Mouse (Mus musculus) stomach, postnatal 0 days (tissue): Measurements from ENCODE around the gene Zfp36l2. TPM values are rescaled to one million over a fixed set of nuclear protein-coding genes. Genes with fewer than 3 reads are reported as not detected.
A peak's percentile ranks its signal among the peaks of the same experiment; 100 is the strongest.

Source experiments
- ATAC-seq: fragments of 200-750 bp; cut with Nextera tagmentation; 2 replicates; pipeline ENCODE4 v1.8.0; 2017; ENCODE audit not compliant: low FRiP score, low TSS enrichment
- DNase-seq: peaks from one replicate; pipeline ENCODE4 v3.0.0-alpha.2; 2016; ENCODE audit warnings: low spot score
- H3K27ac ChIP-seq: fragments of 300-500 bp; sonication (generic); replicated peaks from 2 replicates; pipeline ENCODE4 v1.5.1; 2014; ENCODE audit warnings: mild to moderate bottlenecking, control low read depth
- H3K27me3 ChIP-seq: fragments of 300-500 bp; sonication (generic); 2 replicates; pipeline ENCODE4 v1.6.1; 2014; ENCODE audit warnings: low read length; ENCODE audit not compliant: control insufficient read depth, insufficient read depth
- H3K36me3 ChIP-seq: fragments of 300-500 bp; sonication (generic); 2 replicates; pipeline ENCODE4 v1.6.1; 2014; ENCODE audit warnings: low read length, mixed read lengths; ENCODE audit not compliant: control insufficient read depth, insufficient read depth
- H3K4me1 ChIP-seq: fragments of 300-500 bp; sonication (generic); replicated peaks from 2 replicates; pipeline ENCODE4 v1.6.1; 2014; ENCODE audit warnings: antibody characterized with exemption; ENCODE audit not compliant: control insufficient read depth, insufficient read depth
- H3K4me2 ChIP-seq: fragments of 300-500 bp; sonication (generic); replicated peaks from 2 replicates; pipeline ENCODE4 v1.6.1; 2014; ENCODE audit warnings: low read depth, mild to moderate bottlenecking, control low read depth, moderate library complexity
- H3K4me3 ChIP-seq: fragments of 300-500 bp; sonication (generic); 2 replicates; pipeline ENCODE4 v1.5.1; 2014; ENCODE audit warnings: low read depth, low read length, control low read depth
- H3K9ac ChIP-seq: fragments of 300-500 bp; sonication (generic); 2 replicates; pipeline ENCODE4 v1.6.1; 2014; ENCODE audit warnings: mild to moderate bottlenecking, low read length, control low read depth, mixed read lengths
- H3K9me3 ChIP-seq: fragments of 300-500 bp; sonication (generic); 2 replicates; pipeline ENCODE4 v1.6.1; 2016; ENCODE audit warnings: low read length; ENCODE audit not compliant: control insufficient read depth
- CTCF ChIP-seq: IDR thresholded peaks from 2 replicates; pipeline ENCODE4 v1.5.1; 2016; ENCODE audit warnings: antibody characterized with exemption, low read depth, mild to moderate bottlenecking, moderate library complexity
- EP300 ChIP-seq: optimal IDR thresholded peaks from 2 replicates; pipeline ENCODE3; 2016; ENCODE audit warnings: antibody characterized with exemption
- WGBS: fragments of 180-500 bp; shearing (Covaris S2); extraction: QIAGEN DNeasy Blood & Tissue Kit; methylation state at CpG from one replicate; pipeline ENCODE4 v1.1.7; 2014; 5-methylcytosine and 5-hydroxymethylcytosine counted together
- polyA plus RNA-seq: library from polyadenylated mRNA; unstranded; fragments of >200 nt; fragmentation: Nextera tagmentation; extraction: Ambion mirVana; gene quantifications from 2 replicates; pipeline ENCODE4 v1.2.1, GENCODE M21; 2015

Zfp36l2 gene
- polyA plus RNA-seq, 1 experiment from 2014 or later = 18.3 TPM

DNA sequence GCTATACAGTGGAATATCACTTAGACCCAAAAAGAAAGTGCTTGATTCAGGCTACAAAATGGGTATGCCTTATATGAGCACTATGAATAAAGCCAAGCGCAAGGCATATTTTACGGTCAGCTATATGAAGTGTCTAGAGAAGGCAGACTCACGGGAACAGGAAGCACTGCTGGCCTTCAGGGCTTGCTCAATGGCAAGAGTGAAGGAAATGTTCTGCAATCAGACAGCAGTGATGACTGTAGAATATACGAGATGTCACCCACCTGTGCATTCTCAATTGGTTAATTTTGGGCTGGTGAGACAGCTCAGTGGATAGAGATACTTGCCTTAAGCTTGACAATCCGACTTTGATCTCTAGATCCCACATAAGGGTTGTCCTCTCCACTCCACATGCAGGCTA, 13.4 kb upstream of the Zfp36l2 start:
- no peak overlapping the region for H3K9ac ChIP-seq
- TF ChIP-seq EP300 = no peak
- no peak for TF ChIP-seq CTCF
- no peak overlapping the region for H3K27ac ChIP-seq
- no peak overlapping the region for H3K4me3 ChIP-seq
- 0 out of 2 replicates have a peak, but pooled peaks cover 3% of the 10 kb centered on the region for H3K4me1 ChIP-seq
- H3K4me2 ChIP-seq = no peak overlapping the region
- H3K9me3 ChIP-seq = no peaks in the 10 kb centered on the region
- no peaks in the 10 kb centered on the region for H3K27me3 ChIP-seq
- 89% methylated on average over 5 of the region's 5 CpGs for WGBS
- ATAC-seq (no peak), DNase-seq (no peak)
- H3K36me3 ChIP-seq = no peaks in the 10 kb centered on the region

DNA sequence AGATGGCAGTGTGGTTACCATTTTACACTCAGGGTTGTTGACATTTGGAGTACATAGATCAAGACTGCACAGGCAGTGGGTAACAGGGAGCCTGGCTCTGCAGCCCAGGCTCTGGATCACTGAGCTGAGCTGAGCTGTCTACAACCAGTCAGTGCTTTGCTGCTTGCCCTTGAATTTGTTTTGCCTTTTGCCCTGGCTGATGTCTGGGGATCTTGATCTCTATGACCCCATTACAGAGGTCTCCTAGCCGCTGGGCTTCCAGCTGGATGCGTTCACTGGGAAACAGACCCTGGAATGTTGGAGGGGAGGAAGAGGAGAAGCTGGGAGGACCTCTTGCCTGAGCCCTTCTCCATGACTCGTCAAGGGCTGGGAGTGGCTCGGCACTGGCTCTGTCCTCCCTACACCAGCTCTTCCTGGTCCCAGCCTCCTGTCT, 10.2 kb upstream of the Zfp36l2 start:
- TF ChIP-seq EP300 (no peak), CTCF (peak; percentile 28)
- Histone ChIP-seq H3K27me3 (no peaks in the 10 kb centered on the region), H3K4me2 (no peak overlapping the region), H3K9ac (no peak overlapping the region), H3K4me3 (no peak overlapping the region), H3K36me3 (peaks cover 3% of the 10 kb centered on the region; the same call in 1 of the 2 replicates), H3K9me3 (no peaks in the 10 kb centered on the region), H3K27ac (no peak overlapping the region), H3K4me1 (no peaks in the 10 kb centered on the region)
- no peak for DNase-seq
- WGBS = 47% methylated on average over 4 of the region's 4 CpGs
- 0 out of 2 replicates have a peak, but pooled peaks have one; percentile 24 for ATAC-seq

DNA sequence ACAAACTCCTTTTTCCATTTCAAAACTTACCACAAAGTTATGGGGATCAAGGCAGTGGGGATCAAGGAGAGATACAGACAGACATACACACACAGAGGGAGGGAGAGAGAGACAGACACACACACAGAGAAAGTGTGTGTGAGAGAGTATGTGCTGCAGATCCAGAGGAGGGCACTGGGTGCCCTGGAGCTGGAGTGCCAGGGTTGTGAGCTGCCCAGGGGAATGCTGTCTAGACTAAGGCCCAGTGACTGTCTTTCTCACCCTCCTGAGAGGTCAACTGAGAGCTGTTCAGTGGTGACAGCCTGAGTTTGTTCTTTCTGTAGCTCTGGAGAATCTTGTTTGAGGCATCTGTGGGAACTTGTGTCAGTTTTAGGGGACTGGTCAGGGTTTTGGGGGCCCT, 8.6 kb upstream of the Zfp36l2 start:
- H3K27ac ChIP-seq = 0 out of 2 replicates have a peak overlapping the region, but pooled peaks have one; percentile 9
- no peak for ATAC-seq
- no peak overlapping the region for H3K9ac ChIP-seq
- DNase-seq = no peak
- no peak overlapping the region for H3K4me3 ChIP-seq
- H3K36me3 ChIP-seq = peaks cover 6% of the 10 kb centered on the region; the same call in 1 of the 2 replicates
- TF ChIP-seq EP300 (no peak), CTCF (no peak)
- H3K27me3 ChIP-seq = no peaks in the 10 kb centered on the region
- no peak overlapping the region for H3K4me2 ChIP-seq
- no peaks in the 10 kb centered on the region for H3K4me1 ChIP-seq
- H3K9me3 ChIP-seq = no peaks in the 10 kb centered on the region

DNA sequence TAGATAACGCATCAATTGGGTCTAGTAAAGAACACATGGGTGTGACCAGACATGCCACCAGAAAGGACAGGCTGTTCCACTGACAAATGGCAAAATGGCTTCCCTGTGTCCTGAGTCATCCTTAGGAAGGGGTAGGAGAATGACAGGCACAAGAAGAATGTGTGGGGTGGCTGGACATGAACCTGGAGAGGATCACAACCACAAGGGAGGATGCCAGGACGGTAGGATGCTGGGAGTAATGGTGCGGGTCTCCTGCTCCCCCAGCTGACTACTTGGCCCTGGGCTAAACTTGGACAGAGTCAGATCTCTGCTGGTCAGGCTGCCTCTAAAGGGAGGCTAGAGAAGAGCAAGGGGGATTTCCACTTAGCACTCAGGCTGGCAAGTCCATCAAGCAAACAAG, 8.1 kb upstream of the Zfp36l2 start:
- DNase-seq (no peak), ATAC-seq (no peak)
- TF ChIP-seq CTCF (no peak), EP300 (no peak)
- Histone ChIP-seq H3K4me2 (no peak overlapping the region), H3K4me1 (no peaks in the 10 kb centered on the region), H3K27ac (0 out of 2 replicates have a peak overlapping the region, but pooled peaks have one; percentile 9), H3K27me3 (no peaks in the 10 kb centered on the region), H3K36me3 (peaks cover 6% of the 10 kb centered on the region; the same call in 1 of the 2 replicates), H3K4me3 (no peak overlapping the region), H3K9me3 (no peaks in the 10 kb centered on the region), H3K9ac (no peak overlapping the region)
- WGBS = 76% methylated on average over 3 of the region's 3 CpGs

DNA sequence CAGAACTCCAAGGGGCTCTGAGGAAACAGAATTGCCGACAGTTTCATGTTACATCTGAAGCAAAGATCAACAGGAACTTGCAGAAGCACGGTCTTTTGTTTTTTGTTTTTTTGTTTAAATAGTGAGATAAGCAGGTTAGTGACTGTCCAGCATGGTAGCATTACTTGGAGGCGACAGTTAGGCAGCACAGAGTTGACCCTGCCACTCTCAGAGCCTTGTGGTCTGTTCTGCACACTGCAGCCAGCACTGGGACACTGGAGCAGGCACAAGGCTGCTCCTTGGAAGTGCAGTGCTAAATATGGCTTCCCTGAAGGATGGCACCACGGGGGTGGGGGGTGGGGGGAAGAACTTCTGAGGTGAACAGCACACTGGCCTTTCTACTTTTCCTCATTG, 7.3 kb upstream of the Zfp36l2 start:
- 52% methylated on average over 4 of the region's 4 CpGs for WGBS
- Histone ChIP-seq H3K4me3 (no peak overlapping the region), H3K27me3 (no peaks in the 10 kb centered on the region), H3K36me3 (peaks cover 6% of the 10 kb centered on the region; the same call in 1 of the 2 replicates), H3K9me3 (no peaks in the 10 kb centered on the region), H3K9ac (no peak overlapping the region), H3K4me1 (no peaks in the 10 kb centered on the region), H3K4me2 (no peak overlapping the region), H3K27ac (no peak overlapping the region)
- TF ChIP-seq CTCF (no peak), EP300 (no peak)
- ATAC-seq (no peak), DNase-seq (no peak)

DNA sequence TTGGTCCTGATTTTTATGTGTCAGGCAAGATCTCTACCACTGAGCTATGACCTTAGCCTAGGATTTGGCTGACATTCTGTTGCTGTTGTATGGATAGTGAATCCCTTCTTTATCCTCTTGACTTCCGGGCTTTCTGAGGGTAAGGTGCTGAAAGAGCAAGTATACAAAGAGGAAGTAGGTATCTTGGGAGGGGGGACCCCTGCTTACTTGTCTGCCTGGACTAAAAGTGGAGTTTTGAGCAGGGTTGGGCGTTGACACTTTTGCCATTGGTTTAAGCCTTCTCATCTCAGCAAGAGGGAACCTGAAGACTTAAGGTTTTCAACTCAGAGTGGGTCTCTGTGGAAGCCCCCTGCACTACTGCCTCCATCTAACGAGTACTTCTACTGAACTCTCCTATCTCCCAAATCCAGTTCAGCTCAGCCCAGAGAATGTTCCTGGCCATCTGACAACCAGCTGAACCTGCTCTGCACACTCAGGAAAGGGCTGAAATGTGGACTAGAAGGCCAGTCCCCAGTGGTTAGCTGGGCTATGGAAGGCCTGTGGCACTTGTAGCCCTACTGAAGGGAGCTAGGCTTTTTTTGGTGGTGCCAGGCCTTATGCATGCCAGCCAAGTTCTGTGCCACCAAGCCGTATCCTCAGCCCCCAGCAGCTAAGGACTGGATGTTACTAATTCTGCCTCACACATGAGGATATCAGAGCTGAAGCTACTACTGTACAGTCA, 6.7 kb upstream of the Zfp36l2 start:
- H3K9me3 ChIP-seq = no peaks in the 10 kb centered on the region
- 0 out of 2 replicates have a peak overlapping the region, but pooled peaks have one; percentile 4 for H3K9ac ChIP-seq
- peaks cover 6% of the 10 kb centered on the region; the same call in 1 of the 2 replicates for H3K36me3 ChIP-seq
- WGBS = 69% methylated on average over 4 of the region's 4 CpGs
- TF ChIP-seq CTCF = no peak
- no peak for TF ChIP-seq EP300
- H3K4me1 ChIP-seq = peaks cover under 1% of the 10 kb centered on the region; the same call in 1 of the 2 replicates
- H3K4me3 ChIP-seq = no peak overlapping the region
- no peak for DNase-seq
- no peak for ATAC-seq
- H3K4me2 ChIP-seq = no peak overlapping the region
- no peaks in the 10 kb centered on the region for H3K27me3 ChIP-seq
- no peak overlapping the region for H3K27ac ChIP-seq
